In genomic region chr6:141596081-141596480, GRCm38 (mm10) we compare ENCODE assay signal across 44 mouse cellular contexts. TPM values are rescaled to one million over a fixed set of nuclear protein-coding genes. Genes with fewer than 3 reads are reported as not detected.
"Had no signal": no experiment of that assay in that cellular context is flagged by ENCODE, and none has a peak within 500 bp of the region (broad histone marks: within the 10 kb centered on the region; RNA-seq: fewer than 3 reads in every experiment).

No protein-coding gene starts in this region.

- H3K9ac ChIP-seq: heart, embryonic 12.5 days; heart, embryonic 13.5 days; heart, embryonic 15.5 days; hindbrain, embryonic 12.5 days; hindbrain, embryonic 13.5 days; hindbrain, embryonic 14.5 days; hindbrain, embryonic 15.5 days; intestine, embryonic 15.5 days; kidney, embryonic 15.5 days had no signal

- ATAC-seq: hindbrain, embryonic 16.5 days; hindbrain, postnatal 0 days; inflammation-experienced regulatory T-cells, adult 6 months; intestine, embryonic 15.5 days; intestine, embryonic 16.5 days; intestine, postnatal 0 days had no signal

- DNase-seq: heart, postnatal 10 days; heart, postnatal 14 days; heart, postnatal 36 days; heart, postnatal 4 days; kidney, adult 11 months; kidney, adult 18-20 months; kidney, adult 8-10 months; kidney, adult 9 months; kidney, postnatal 10 days; kidney, postnatal 14 days; kidney, postnatal 25 days; kidney, postnatal 36 days; kidney, postnatal 4 days; layer of hippocampus, adult 9-11 months; layer of hippocampus, postnatal 36 days had no signal

- H3K4me3 ChIP-seq: heart, embryonic 12.5 days; heart, embryonic 13.5 days; heart, embryonic 15.5 days; hindbrain, embryonic 10.5 days; hindbrain, embryonic 12.5 days; hindbrain, embryonic 13.5 days; hindbrain, embryonic 15.5 days; intestine, embryonic 15.5 days; kidney, embryonic 15.5 days; layer of hippocampus, adult 2 months; left cerebral cortex, adult 2 months had no signal

- H3K27ac ChIP-seq: heart, embryonic 13.5 days; heart, embryonic 15.5 days; hindbrain, embryonic 10.5 days; hindbrain, embryonic 12.5 days; hindbrain, embryonic 13.5 days; hindbrain, embryonic 14.5 days; hindbrain, embryonic 15.5 days; hindbrain, postnatal 0 days; intestine, embryonic 15.5 days; kidney, embryonic 15.5 days; kidney, postnatal 0 days; layer of hippocampus, adult 2 months; left cerebral cortex, adult 2 months had no signal

- H3K4me1 ChIP-seq: heart, embryonic 12.5 days; heart, embryonic 13.5 days; heart, embryonic 15.5 days; hindbrain, embryonic 10.5 days; hindbrain, embryonic 12.5 days; hindbrain, embryonic 13.5 days; hindbrain, embryonic 15.5 days; intestine, embryonic 15.5 days; kidney, embryonic 15.5 days had no signal

- H3K4me2 ChIP-seq: heart, embryonic 11.5 days; heart, embryonic 12.5 days; heart, embryonic 13.5 days; heart, embryonic 15.5 days; hindbrain, embryonic 12.5 days; hindbrain, embryonic 13.5 days; hindbrain, embryonic 14.5 days; hindbrain, embryonic 15.5 days; intestine, embryonic 15.5 days; kidney, embryonic 15.5 days had no signal

- H3K9me3 ChIP-seq: heart, embryonic 15.5 days had no signal

- H3K36me3 ChIP-seq: heart, embryonic 12.5 days; heart, embryonic 13.5 days; heart, embryonic 15.5 days; hindbrain, embryonic 10.5 days; hindbrain, embryonic 12.5 days; hindbrain, embryonic 13.5 days; hindbrain, embryonic 15.5 days; intestine, embryonic 15.5 days; kidney, embryonic 15.5 days had no signal

- H3K27me3 ChIP-seq: heart, embryonic 12.5 days; heart, embryonic 13.5 days; heart, embryonic 15.5 days; hindbrain, embryonic 12.5 days; hindbrain, embryonic 13.5 days; hindbrain, embryonic 15.5 days; intestine, embryonic 15.5 days; kidney, embryonic 15.5 days had no signal

RNA-seq across cellular contexts. Expression of gene Slco1b2, which starts 33.2 kb away (rescaled TPM):
- total RNA-seq: heart, postnatal 10 days; heart, postnatal 25 days; heart, postnatal 36 days; heart, postnatal 4 days; hematopoietic stem cell, adult 5-6 weeks; hindbrain, postnatal 0 days; layer of hippocampus, adult 18-20 months; layer of hippocampus, postnatal 10 days had no signal
- polyA plus RNA-seq: heart, embryonic 11.5 days; heart, embryonic 12.5 days; heart, embryonic 13.5 days; heart, embryonic 14.5 days; heart, embryonic 15.5 days; hindbrain, embryonic 10.5 days; hindbrain, embryonic 11.5 days; hindbrain, embryonic 12.5 days; hindbrain, embryonic 13.5 days; hindbrain, embryonic 14.5 days; hindbrain, embryonic 15.5 days; hindbrain, embryonic 16.5 days; hindbrain, postnatal 0 days; inflammation-experienced regulatory T-cells, adult 6 months; intestine, embryonic 14.5 days; intestine, embryonic 15.5 days; kidney, embryonic 14.5 days; kidney, embryonic 16.5 days; large intestine, adult 2 months had no signal
